Mouse (Mus musculus) intestine, embryonic 14.5 days (tissue): ENCODE data around the gene Plcg2. TPM values are rescaled to one million over a fixed set of nuclear protein-coding genes. Genes with fewer than 3 reads are reported as not detected.

Source experiments
- ATAC-seq: fragments of 200-750 bp; cut with Nextera tagmentation; replicated peaks from 2 replicates; pipeline ENCODE4 v1.8.0; 2017; ENCODE audit warnings: low read depth, moderate number of reproducible peaks, moderate TSS enrichment, moderate library complexity; ENCODE audit not compliant: low FRiP score, low TSS enrichment
- DNase-seq: peaks from one replicate; pipeline ENCODE4 v3.0.0-alpha.2; 2018; ENCODE audit warnings: low spot score
- H3K27ac ChIP-seq: fragments of 300-500 bp; sonication (generic); 2 replicates; pipeline ENCODE4 v1.5.1; 2014; ENCODE audit warnings: low read depth, mild to moderate bottlenecking, control low read depth
- H3K27me3 ChIP-seq: fragments of 300-500 bp; sonication (generic); replicated peaks from 2 replicates; pipeline ENCODE4 v1.6.1; 2014; ENCODE audit warnings: low read length, control low read depth; ENCODE audit not compliant: control insufficient read depth, insufficient read depth
- H3K36me3 ChIP-seq: fragments of 300-500 bp; sonication (generic); 2 replicates; pipeline ENCODE4 v1.6.1; 2014; ENCODE audit warnings: low read length, control low read depth; ENCODE audit not compliant: control insufficient read depth, insufficient read depth
- H3K4me1 ChIP-seq: fragments of 300-500 bp; sonication (generic); replicated peaks from 2 replicates; pipeline ENCODE4 v1.6.1; 2014; ENCODE audit warnings: low read length, control low read depth, mixed read lengths; ENCODE audit not compliant: control insufficient read depth, insufficient read depth
- H3K4me2 ChIP-seq: fragments of 300-500 bp; sonication (generic); 2 replicates; pipeline ENCODE4 v1.6.1; 2014; ENCODE audit warnings: low read length
- H3K4me3 ChIP-seq: fragments of 300-500 bp; sonication (generic); 2 replicates; pipeline ENCODE4 v1.5.1; 2014; ENCODE audit warnings: low read depth, low read length, control low read depth, mixed read lengths
- H3K9ac ChIP-seq: fragments of 300-500 bp; sonication (generic); 2 replicates; pipeline ENCODE4 v1.6.1; 2014; ENCODE audit warnings: mild to moderate bottlenecking, low read length
- H3K9me3 ChIP-seq: fragments of 300-500 bp; sonication (generic); 2 replicates; pipeline ENCODE4 v1.6.1; 2016; ENCODE audit warnings: low read length, control low read depth; ENCODE audit not compliant: control insufficient read depth
- WGBS: fragments of 180-500 bp; shearing (Covaris S2); extraction: QIAGEN DNeasy Blood & Tissue Kit; methylation state at CpG from one replicate; pipeline ENCODE4 v1.1.7; 2014; 5-methylcytosine and 5-hydroxymethylcytosine counted together
- polyA plus RNA-seq: library from polyadenylated mRNA; unstranded; fragments of >200 nt; fragmentation: Nextera tagmentation; extraction: Ambion mirVana; gene quantifications from 2 replicates; pipeline ENCODE4 v1.2.1, GENCODE M21; 2014

Gene Plcg2
- polyA plus RNA-seq, 1 experiment from 2014 or later: 3.2 TPM

DNA sequence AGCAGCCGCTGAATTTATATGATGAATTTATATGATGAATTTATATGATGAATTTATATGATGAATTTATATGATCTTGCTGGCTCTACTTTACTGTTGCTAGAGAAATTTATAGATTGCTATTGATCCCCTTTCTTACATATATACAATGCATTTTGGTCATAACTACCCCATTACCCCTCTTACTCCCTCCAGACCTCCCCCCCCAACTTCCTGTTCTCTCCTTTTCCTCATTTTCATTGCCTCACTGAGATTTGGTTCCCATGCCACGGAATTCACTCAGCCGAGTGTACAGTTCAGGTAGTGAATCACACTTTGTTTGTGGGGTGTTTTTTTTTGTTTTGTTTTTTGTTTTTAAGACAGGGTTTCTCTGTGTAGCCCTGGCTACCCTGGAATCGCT is 20.8 kb downstream of the Plcg2 start:
- Histone ChIP-seq H3K36me3 (no peaks in the 10 kb centered on the region), H3K27me3 (no peaks in the 10 kb centered on the region), H3K9ac (no peak overlapping the region), H3K4me2 (no peak overlapping the region), H3K27ac (no peak overlapping the region), H3K4me3 (no peak overlapping the region), H3K4me1 (no peaks in the 10 kb centered on the region), H3K9me3 (no peaks in the 10 kb centered on the region)
- no peak for ATAC-seq
- no peak for DNase-seq
- 75% methylated on average over 4 of the region's 4 CpGs for WGBS

DNA sequence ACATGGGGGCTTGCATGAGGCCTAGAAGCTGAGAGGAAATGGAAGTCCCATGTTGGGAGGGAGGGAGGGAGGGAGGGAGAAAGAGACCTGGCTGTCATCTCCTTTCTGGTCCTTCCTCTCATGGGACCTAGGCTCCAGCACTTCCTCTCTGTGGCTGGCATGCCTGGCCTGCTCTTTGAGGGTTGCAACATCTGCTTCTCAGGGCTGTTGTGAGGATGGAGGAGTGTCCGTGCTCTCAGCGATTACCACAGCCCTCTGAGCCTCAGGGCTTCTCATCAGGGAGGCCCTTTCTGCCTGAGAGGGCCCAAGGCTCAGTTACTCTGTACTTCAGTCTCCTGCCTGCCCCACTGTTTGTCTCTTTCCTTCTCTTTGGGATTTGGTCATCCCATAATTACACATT is 28.1 kb downstream of the Plcg2 start:
- no peak for DNase-seq
- Histone ChIP-seq H3K9ac (no peak overlapping the region), H3K4me2 (no peak overlapping the region), H3K9me3 (no peaks in the 10 kb centered on the region), H3K4me1 (0 out of 2 replicates have a peak, but pooled peaks cover 3% of the 10 kb centered on the region), H3K36me3 (no peaks in the 10 kb centered on the region), H3K27ac (no peak overlapping the region), H3K4me3 (no peak overlapping the region), H3K27me3 (no peaks in the 10 kb centered on the region)
- no peak for ATAC-seq
- WGBS: 36% methylated on average over 2 of the region's 2 CpGs

DNA sequence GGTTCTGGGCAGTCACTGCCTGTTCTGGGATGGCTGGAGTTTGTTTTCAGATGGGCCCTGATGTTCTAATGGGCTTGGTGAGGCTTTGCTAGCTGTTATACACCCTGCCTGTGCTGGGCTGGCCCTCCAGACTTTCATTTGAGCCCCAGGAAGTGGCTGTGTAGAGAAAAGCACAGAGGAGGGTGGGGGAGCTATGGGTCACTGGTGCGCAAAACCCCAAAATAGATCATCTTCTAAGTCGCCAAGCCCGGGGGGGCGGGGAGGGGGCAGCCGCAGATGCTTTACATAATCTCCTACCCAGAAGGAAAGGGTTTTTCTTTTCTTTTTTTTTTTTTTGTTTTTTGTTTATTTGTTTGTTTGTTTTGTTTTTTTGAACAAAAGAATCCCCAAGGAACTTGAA is 29.9 kb downstream of the Plcg2 start:
- no peak overlapping the region for H3K4me2 ChIP-seq
- H3K9me3 ChIP-seq: no peaks in the 10 kb centered on the region
- DNase-seq (no peak), ATAC-seq (no peak)
- H3K9ac ChIP-seq: no peak overlapping the region
- H3K4me3 ChIP-seq: no peak overlapping the region
- no peak overlapping the region for H3K27ac ChIP-seq
- H3K4me1 ChIP-seq: 0 out of 2 replicates have a peak, but pooled peaks cover 3% of the 10 kb centered on the region
- no peaks in the 10 kb centered on the region for H3K27me3 ChIP-seq
- 74% methylated on average over 5 of the region's 5 CpGs for WGBS
- H3K36me3 ChIP-seq: no peaks in the 10 kb centered on the region

DNA sequence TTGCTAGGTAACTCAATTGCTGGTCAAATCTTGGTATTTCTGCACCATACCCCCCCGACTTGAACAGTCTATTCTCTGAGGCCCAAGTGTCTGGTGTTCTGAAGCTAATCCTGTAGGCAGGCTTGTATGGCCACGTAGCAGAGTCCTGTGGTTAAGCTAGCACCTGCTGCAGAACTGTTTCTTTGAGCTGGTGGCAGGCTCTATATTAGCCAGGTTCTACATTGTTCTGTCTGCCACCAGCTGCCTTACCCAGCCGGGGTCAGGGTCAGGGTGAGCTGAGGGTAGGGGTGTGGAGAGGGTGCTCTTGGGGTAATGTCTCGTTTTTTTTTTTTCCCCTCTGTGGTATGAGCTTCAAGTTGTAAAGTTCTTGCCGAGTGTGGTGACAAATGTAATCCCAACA is 31.1 kb downstream of the Plcg2 start:
- H3K27me3 ChIP-seq: no peaks in the 10 kb centered on the region
- no peak overlapping the region for H3K4me3 ChIP-seq
- 0 out of 2 replicates have a peak, but pooled peaks cover 3% of the 10 kb centered on the region for H3K4me1 ChIP-seq
- no peak for DNase-seq
- no peaks in the 10 kb centered on the region for H3K9me3 ChIP-seq
- H3K4me2 ChIP-seq: no peak overlapping the region
- H3K9ac ChIP-seq: no peak overlapping the region
- no peak overlapping the region for H3K27ac ChIP-seq
- 59% methylated on average over 5 of the region's 5 CpGs for WGBS
- ATAC-seq: no peak
- H3K36me3 ChIP-seq: no peaks in the 10 kb centered on the region

DNA sequence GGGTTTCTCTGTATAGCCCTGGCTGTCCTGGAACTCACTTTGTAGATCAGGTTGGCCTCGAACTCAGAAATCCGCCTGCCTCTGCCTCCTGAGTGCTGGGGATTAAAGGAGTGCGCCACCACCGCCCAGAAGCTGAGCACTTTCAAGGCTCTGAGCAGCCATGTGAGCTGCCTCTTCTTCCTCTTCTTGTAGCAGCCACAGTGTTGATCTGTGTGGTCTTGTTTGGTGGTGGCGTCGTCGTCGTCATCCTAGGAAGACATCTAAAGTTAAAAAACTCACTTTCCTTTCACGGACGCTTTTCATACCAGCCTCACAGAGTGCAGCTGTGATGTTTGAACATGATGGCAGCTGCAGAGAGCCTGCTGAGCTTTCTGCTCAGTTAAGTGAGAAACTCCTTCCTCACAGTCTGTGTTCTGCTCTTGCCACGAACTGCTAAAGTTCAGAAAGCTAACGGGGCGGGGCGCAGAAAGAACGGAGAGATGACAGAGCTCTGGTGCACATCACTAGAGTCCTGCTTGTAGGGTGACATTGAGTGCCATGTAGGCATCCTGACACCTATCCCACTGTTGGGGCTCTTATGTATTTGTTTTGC is 34.4 kb downstream of the Plcg2 start:
- Histone ChIP-seq H3K4me1 (no peaks in the 10 kb centered on the region), H3K27ac (no peak overlapping the region), H3K4me3 (no peak overlapping the region), H3K27me3 (no peaks in the 10 kb centered on the region), H3K4me2 (no peak overlapping the region), H3K9ac (no peak overlapping the region), H3K9me3 (no peaks in the 10 kb centered on the region), H3K36me3 (no peaks in the 10 kb centered on the region)
- ATAC-seq (no peak), DNase-seq (no peak)
- WGBS: 86% methylated on average over 15 of the region's 15 CpGs

DNA sequence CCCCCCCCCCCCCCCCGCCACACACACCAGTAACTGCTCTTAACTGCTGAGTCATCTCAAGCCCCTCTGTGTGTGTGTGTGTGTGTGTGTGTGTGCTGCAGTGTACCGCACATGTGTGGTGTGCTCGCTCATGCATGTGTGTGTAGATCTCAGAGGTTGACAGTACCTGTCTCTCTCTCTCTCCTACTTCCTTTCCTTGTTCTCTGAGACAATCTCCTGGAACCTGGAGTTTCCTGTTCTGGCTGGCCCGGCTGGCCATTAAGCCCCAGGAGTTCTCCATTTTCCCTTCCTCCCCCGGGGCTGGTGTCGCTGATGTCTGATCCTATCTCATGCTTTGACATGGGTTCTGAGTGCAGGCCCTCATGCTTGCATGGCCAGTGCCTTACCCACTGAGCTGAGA is 38.8 kb downstream of the Plcg2 start:
- no peak for ATAC-seq
- Histone ChIP-seq H3K9me3 (no peaks in the 10 kb centered on the region), H3K27ac (no peak overlapping the region), H3K4me2 (no peak overlapping the region), H3K27me3 (no peaks in the 10 kb centered on the region), H3K9ac (no peak overlapping the region), H3K36me3 (no peaks in the 10 kb centered on the region), H3K4me1 (no peaks in the 10 kb centered on the region), H3K4me3 (no peak overlapping the region)
- WGBS: 57% methylated on average over 5 of the region's 6 CpGs
- no peak for DNase-seq

DNA sequence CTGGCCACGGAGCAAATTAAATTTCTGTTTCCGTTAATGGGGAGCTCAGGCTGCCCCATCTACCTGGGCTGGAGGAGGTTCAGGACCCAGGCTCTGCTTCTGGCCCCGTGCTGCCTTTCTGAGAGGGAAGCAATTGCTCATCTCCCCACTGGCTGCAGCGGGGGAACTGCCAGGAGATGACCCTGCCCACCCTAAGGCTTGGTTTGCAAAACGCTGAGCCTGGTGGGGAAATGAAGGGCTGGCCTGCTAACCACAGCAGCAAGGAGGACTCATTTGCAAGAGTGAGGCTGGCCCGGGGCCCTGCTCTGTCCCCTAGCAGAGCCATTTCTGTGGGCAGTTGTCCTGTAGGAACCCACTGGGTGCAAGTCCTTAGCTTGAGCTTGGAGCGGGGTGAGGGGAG is 39.7 kb downstream of the Plcg2 start:
- Histone ChIP-seq H3K4me3 (no peak overlapping the region), H3K4me1 (no peaks in the 10 kb centered on the region), H3K36me3 (no peaks in the 10 kb centered on the region), H3K9ac (no peak overlapping the region), H3K27ac (no peak overlapping the region), H3K9me3 (no peaks in the 10 kb centered on the region), H3K27me3 (no peaks in the 10 kb centered on the region), H3K4me2 (no peak overlapping the region)
- DNase-seq: no peak
- 59% methylated on average over 7 of the region's 7 CpGs for WGBS
- no peak for ATAC-seq

DNA sequence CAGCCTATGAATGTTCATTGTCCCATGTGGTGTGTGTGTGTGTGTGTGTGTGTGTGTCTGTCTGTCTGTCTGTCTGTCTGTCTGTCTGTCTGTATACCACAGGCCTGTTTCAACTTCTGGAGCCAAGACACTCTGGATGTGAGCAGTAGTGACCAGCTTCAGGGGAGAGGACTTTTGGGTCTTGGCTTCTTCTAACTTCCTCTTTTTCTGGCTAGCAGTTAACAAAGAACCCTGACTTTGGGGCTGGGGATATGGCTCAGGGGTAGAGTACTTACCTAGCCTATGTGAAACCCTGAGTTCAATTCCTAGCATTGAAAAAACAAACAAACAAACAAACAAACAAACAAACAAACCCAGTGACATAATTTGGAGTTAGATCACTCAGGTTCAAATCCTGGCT is 44.9 kb downstream of the Plcg2 start:
- H3K9me3 ChIP-seq: no peaks in the 10 kb centered on the region
- H3K4me2 ChIP-seq: no peak overlapping the region
- ATAC-seq (no peak), DNase-seq (no peak)
- no peaks in the 10 kb centered on the region for H3K36me3 ChIP-seq
- H3K4me3 ChIP-seq: no peak overlapping the region
- no peak overlapping the region for H3K27ac ChIP-seq
- no peak overlapping the region for H3K9ac ChIP-seq
- no peaks in the 10 kb centered on the region for H3K27me3 ChIP-seq
- no peaks in the 10 kb centered on the region for H3K4me1 ChIP-seq

DNA sequence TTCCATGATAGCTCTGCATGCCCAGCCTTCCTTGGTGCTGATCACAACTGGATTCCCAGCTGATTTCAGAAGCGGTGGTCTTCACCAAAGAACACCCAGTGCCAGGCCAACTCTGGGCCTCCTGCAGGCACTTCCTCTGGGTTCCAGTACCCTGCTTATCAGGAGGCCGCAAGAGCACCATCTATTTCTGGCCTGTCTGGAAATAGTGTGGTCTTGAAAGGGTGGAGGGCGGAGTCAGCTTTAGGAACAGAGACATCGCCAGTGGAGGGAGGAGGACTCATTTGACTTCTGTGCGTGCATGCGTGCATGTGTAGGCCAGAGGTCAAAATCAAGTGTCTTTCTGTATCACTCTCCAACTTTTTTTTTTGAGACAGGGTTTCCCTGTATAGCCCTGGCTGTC is 45.7 kb downstream of the Plcg2 start:
- H3K4me2 ChIP-seq: no peak overlapping the region
- no peaks in the 10 kb centered on the region for H3K4me1 ChIP-seq
- H3K4me3 ChIP-seq: no peak overlapping the region
- H3K36me3 ChIP-seq: no peaks in the 10 kb centered on the region
- no peaks in the 10 kb centered on the region for H3K27me3 ChIP-seq
- no peak overlapping the region for H3K9ac ChIP-seq
- DNase-seq (no peak), ATAC-seq (no peak)
- no peak overlapping the region for H3K27ac ChIP-seq
- 69% methylated on average over 6 of the region's 6 CpGs for WGBS
- no peaks in the 10 kb centered on the region for H3K9me3 ChIP-seq
